Mouse (Mus musculus) embryonic facial prominence, embryonic 13.5 days (tissue): ENCODE measurements around the gene Gh. TPM values are rescaled to one million over a fixed set of nuclear protein-coding genes. Genes with fewer than 3 reads are reported as not detected.

Experiments
- ATAC-seq: fragments of 200-750 bp; cut with Nextera tagmentation; 2 replicates; pipeline ENCODE4 v1.8.0; 2017; ENCODE audit warnings: low read depth; ENCODE audit not compliant: insufficient number of reproducible peaks, insufficient read depth, low FRiP score, low TSS enrichment
- H3K27ac ChIP-seq: fragments of 300-500 bp; sonication (generic); 2 replicates; pipeline ENCODE4 v1.5.1; 2015; ENCODE audit warnings: moderate library complexity, mild to moderate bottlenecking, inconsistent platforms
- H3K27me3 ChIP-seq: fragments of 300-500 bp; sonication (generic); 2 replicates; pipeline ENCODE4 v1.6.1; 2015; ENCODE audit warnings: mild to moderate bottlenecking, inconsistent platforms
- H3K36me3 ChIP-seq: fragments of 300-500 bp; sonication (generic); 2 replicates; pipeline ENCODE4 v1.6.1; 2015; ENCODE audit warnings: mild to moderate bottlenecking, inconsistent platforms
- H3K4me1 ChIP-seq: fragments of 300-500 bp; sonication (generic); 2 replicates; pipeline ENCODE4 v1.6.1; 2015; ENCODE audit warnings: inconsistent platforms
- H3K4me2 ChIP-seq: fragments of 300-500 bp; sonication (generic); 2 replicates; pipeline ENCODE4 v1.6.1; 2015; ENCODE audit warnings: moderate library complexity, mild to moderate bottlenecking, inconsistent platforms
- H3K4me3 ChIP-seq: fragments of 300-500 bp; sonication (generic); 2 replicates; pipeline ENCODE4 v1.5.1; 2015; ENCODE audit warnings: mild to moderate bottlenecking, inconsistent platforms
- H3K9ac ChIP-seq: fragments of 300-500 bp; sonication (generic); 2 replicates; pipeline ENCODE4 v1.6.1; 2015; ENCODE audit warnings: mild to moderate bottlenecking, inconsistent platforms
- H3K9me3 ChIP-seq: fragments of 300-500 bp; sonication (generic); 2 replicates; pipeline ENCODE4 v1.6.1; 2016; ENCODE audit warnings: inconsistent platforms
- WGBS: fragments of 180-500 bp; shearing (Covaris S2); methylation state at CpG from one replicate; pipeline ENCODE4 v1.1.7; 2015; ENCODE audit warnings: mixed read lengths; 5-methylcytosine and 5-hydroxymethylcytosine counted together
- polyA plus RNA-seq: library from polyadenylated mRNA; unstranded; fragments of >200 nt; fragmentation: Nextera tagmentation; extraction: Ambion mirVana; gene quantifications from 2 replicates; pipeline ENCODE4 v1.2.1, GENCODE M21; 2015

Gh gene
- polyA plus RNA-seq, 1 experiment from 2014 or later: not detected

- Histone ChIP-seq H3K9me3 (no peaks in the 10 kb centered on the region), H3K9ac (peak overlapping the region; percentile 57), H3K27me3 (no peaks in the 10 kb centered on the region), H3K4me3 (peak overlapping the region; percentile 9; the same call in 1 of the 2 replicates), H3K36me3 (peaks cover 44% of the 10 kb centered on the region), H3K4me1 (peaks cover 44% of the 10 kb centered on the region), H3K4me2 (peak overlapping the region; percentile 44), H3K27ac (peak overlapping the region; percentile 78)
- ATAC-seq: no peak
- WGBS: 33% methylated on average over 8 of the region's 8 CpGs
Measured at GRCm38 (mm10) chr11:106268326-106269059, 33.2 kb downstream of the Gh start.

GRCm38 (mm10) chr11:106267871-106268270 lies 33.8 kb downstream of the Gh start:
- WGBS: 71% methylated on average over 5 of the region's 5 CpGs
- Histone ChIP-seq H3K4me2 (peak overlapping the region; percentile 44), H3K36me3 (peaks cover 50% of the 10 kb centered on the region), H3K9me3 (no peaks in the 10 kb centered on the region), H3K9ac (0 out of 2 replicates have a peak overlapping the region, but pooled peaks have one; percentile 44), H3K27ac (peak overlapping the region; percentile 78), H3K4me1 (peaks cover 44% of the 10 kb centered on the region), H3K4me3 (no peak overlapping the region), H3K27me3 (no peaks in the 10 kb centered on the region)
- ATAC-seq: no peak

- 78% methylated on average over 15 of the region's 15 CpGs for WGBS
- 0 out of 2 replicates have a peak, but pooled peaks have one; percentile 34 for ATAC-seq
- H3K27ac ChIP-seq: peak overlapping the region; percentile 78
- peaks cover 55% of the 10 kb centered on the region for H3K36me3 ChIP-seq
- no peaks in the 10 kb centered on the region for H3K9me3 ChIP-seq
- H3K9ac ChIP-seq: peak overlapping the region; percentile 44; the same call in 1 of the 2 replicates
- H3K4me2 ChIP-seq: peak overlapping the region; percentile 44; the same call in 1 of the 2 replicates
- peak overlapping the region; percentile 20; the same call in 1 of the 2 replicates for H3K4me3 ChIP-seq
- H3K27me3 ChIP-seq: no peaks in the 10 kb centered on the region
- H3K4me1 ChIP-seq: peaks cover 44% of the 10 kb centered on the region
Measured at GRCm38 (mm10) chr11:106267311-106267852, 34.3 kb downstream of the Gh start.

- Histone ChIP-seq H3K27me3 (no peaks in the 10 kb centered on the region), H3K9ac (no peak overlapping the region), H3K4me2 (peak overlapping the region; percentile 31; the same call in 1 of the 2 replicates), H3K27ac (peak overlapping the region; percentile 78; the same call in 1 of the 2 replicates), H3K4me1 (peaks cover 40% of the 10 kb centered on the region), H3K4me3 (no peak overlapping the region), H3K36me3 (peaks cover 65% of the 10 kb centered on the region), H3K9me3 (no peaks in the 10 kb centered on the region)
- ATAC-seq: no peak
- WGBS: 88% methylated on average over 10 of the region's 10 CpGs
Measured at GRCm38 (mm10) chr11:106266431-106266830, 35.2 kb downstream of the Gh start.

GRCm38 (mm10) chr11:106265570-106265969 lies 36.1 kb downstream of the Gh start:
- Histone ChIP-seq H3K4me3 (no peak overlapping the region), H3K4me1 (peaks cover 31% of the 10 kb centered on the region), H3K9me3 (no peaks in the 10 kb centered on the region), H3K4me2 (no peak overlapping the region), H3K27me3 (no peaks in the 10 kb centered on the region), H3K9ac (no peak overlapping the region), H3K36me3 (peaks cover 73% of the 10 kb centered on the region), H3K27ac (no peak overlapping the region)
- 92% methylated on average over 4 of the region's 4 CpGs for WGBS
- no peak for ATAC-seq

GRCm38 (mm10) chr11:106264988-106265387 lies 36.7 kb downstream of the Gh start:
- WGBS: 91% methylated on average over 15 of the region's 15 CpGs
- ATAC-seq: no peak
- Histone ChIP-seq H3K4me1 (peaks cover 26% of the 10 kb centered on the region), H3K27ac (no peak overlapping the region), H3K27me3 (no peaks in the 10 kb centered on the region), H3K4me3 (no peak overlapping the region), H3K4me2 (no peak overlapping the region), H3K36me3 (peaks cover 75% of the 10 kb centered on the region), H3K9me3 (no peaks in the 10 kb centered on the region), H3K9ac (no peak overlapping the region)

- peaks cover 81% of the 10 kb centered on the region for H3K36me3 ChIP-seq
- WGBS: 88% methylated on average over 9 of the region's 9 CpGs
Measured at GRCm38 (mm10) chr11:106263963-106264362, 37.7 kb downstream of the Gh start.

GRCm38 (mm10) chr11:106260826-106261450 lies 40.7 kb downstream of the Gh start:
- Histone ChIP-seq H3K4me3 (no peak overlapping the region), H3K27me3 (no peaks in the 10 kb centered on the region), H3K4me2 (no peak overlapping the region), H3K4me1 (peaks cover 12% of the 10 kb centered on the region), H3K36me3 (peaks cover 76% of the 10 kb centered on the region), H3K9ac (no peak overlapping the region), H3K9me3 (no peaks in the 10 kb centered on the region), H3K27ac (no peak overlapping the region)
- ATAC-seq: no peak
- 81% methylated on average over 14 of the region's 14 CpGs for WGBS

More at GRCm38 (mm10) chr11:106263963-106264362, 37.7 kb downstream of the Gh start:
- no peak overlapping the region for H3K9ac ChIP-seq
- H3K4me2 ChIP-seq: no peak overlapping the region
- no peaks in the 10 kb centered on the region for H3K27me3 ChIP-seq
- no peak overlapping the region for H3K27ac ChIP-seq
- no peaks in the 10 kb centered on the region for H3K9me3 ChIP-seq
- H3K4me1 ChIP-seq: peaks cover 18% of the 10 kb centered on the region
- no peak for ATAC-seq
- H3K4me3 ChIP-seq: no peak overlapping the region

- WGBS: 74% methylated on average over 5 of the region's 5 CpGs
Measured at GRCm38 (mm10) chr11:106256775-106257174, 44.9 kb downstream of the Gh start.

GRCm38 (mm10) chr11:106255685-106256451 lies 45.8 kb downstream of the Gh start, which contains the start of the genes Ftsj3 and Psmc5:
Gene Ftsj3, minus strand, starts transcription at chr11:106256079.
Gene Psmc5, plus strand, starts transcription at chr11:106256154.
- H3K27me3 ChIP-seq: no peaks in the 10 kb centered on the region
- peaks cover 21% of the 10 kb centered on the region for H3K4me1 ChIP-seq
- H3K27ac ChIP-seq: peak within 1 kb of the TSS; percentile 78
- H3K9me3 ChIP-seq: no peaks in the 10 kb centered on the region
- peak within 1 kb of the TSS; percentile 92 for H3K4me2 ChIP-seq
- peak within 1 kb of the TSS; percentile 83 for H3K9ac ChIP-seq
- peak within 1 kb of the TSS; percentile 69 for H3K4me3 ChIP-seq
- peak; percentile 87 for ATAC-seq
- WGBS: under 1% methylated on average over 42 of the region's 42 CpGs
- peaks cover 59% of the 10 kb centered on the region for H3K36me3 ChIP-seq

More at GRCm38 (mm10) chr11:106256775-106257174, 44.9 kb downstream of the Gh start:
- H3K27ac ChIP-seq: 0 out of 2 replicates have a peak overlapping the region, but pooled peaks have one; percentile 78
- peak overlapping the region; percentile 92 for H3K4me2 ChIP-seq
- H3K4me3 ChIP-seq: peak overlapping the region; percentile 69
- no peak for ATAC-seq
- peaks cover 21% of the 10 kb centered on the region for H3K4me1 ChIP-seq
- no peaks in the 10 kb centered on the region for H3K27me3 ChIP-seq
- H3K9ac ChIP-seq: peak overlapping the region; percentile 83
- no peaks in the 10 kb centered on the region for H3K9me3 ChIP-seq
- peaks cover 60% of the 10 kb centered on the region for H3K36me3 ChIP-seq

GRCm38 (mm10) chr11:106255174-106255573 lies 46.5 kb downstream of the Gh start:
- Histone ChIP-seq H3K4me3 (peak overlapping the region; percentile 69), H3K9me3 (no peaks in the 10 kb centered on the region), H3K4me1 (peaks cover 21% of the 10 kb centered on the region), H3K27ac (peak overlapping the region; percentile 78; the same call in 1 of the 2 replicates), H3K4me2 (peak overlapping the region; percentile 92), H3K9ac (peak overlapping the region; percentile 83), H3K36me3 (peaks cover 62% of the 10 kb centered on the region), H3K27me3 (no peaks in the 10 kb centered on the region)
- WGBS: 3% methylated on average over 22 of the region's 22 CpGs
- ATAC-seq: no peak
